Mouse (Mus musculus) intestine, embryonic 14.5 days (tissue): Measurements from ENCODE around the gene Selp. TPM values are rescaled to one million over a fixed set of nuclear protein-coding genes. Genes with fewer than 3 reads are reported as not detected.

ENCODE experiments used
- ATAC-seq: fragments of 200-750 bp; cut with Nextera tagmentation; replicated peaks from 2 replicates; pipeline ENCODE4 v1.8.0; 2017; ENCODE audit warnings: low read depth, moderate number of reproducible peaks, moderate TSS enrichment, moderate library complexity; ENCODE audit not compliant: low FRiP score, low TSS enrichment
- DNase-seq: peaks from one replicate; pipeline ENCODE4 v3.0.0-alpha.2; 2018; ENCODE audit warnings: low spot score
- H3K27ac ChIP-seq: fragments of 300-500 bp; sonication (generic); 2 replicates; pipeline ENCODE4 v1.5.1; 2014; ENCODE audit warnings: low read depth, mild to moderate bottlenecking, control low read depth
- H3K27me3 ChIP-seq: fragments of 300-500 bp; sonication (generic); replicated peaks from 2 replicates; pipeline ENCODE4 v1.6.1; 2014; ENCODE audit warnings: low read length, control low read depth; ENCODE audit not compliant: control insufficient read depth, insufficient read depth
- H3K36me3 ChIP-seq: fragments of 300-500 bp; sonication (generic); 2 replicates; pipeline ENCODE4 v1.6.1; 2014; ENCODE audit warnings: low read length, control low read depth; ENCODE audit not compliant: control insufficient read depth, insufficient read depth
- H3K4me1 ChIP-seq: fragments of 300-500 bp; sonication (generic); replicated peaks from 2 replicates; pipeline ENCODE4 v1.6.1; 2014; ENCODE audit warnings: low read length, control low read depth, mixed read lengths; ENCODE audit not compliant: control insufficient read depth, insufficient read depth
- H3K4me2 ChIP-seq: fragments of 300-500 bp; sonication (generic); 2 replicates; pipeline ENCODE4 v1.6.1; 2014; ENCODE audit warnings: low read length
- H3K4me3 ChIP-seq: fragments of 300-500 bp; sonication (generic); 2 replicates; pipeline ENCODE4 v1.5.1; 2014; ENCODE audit warnings: low read depth, low read length, control low read depth, mixed read lengths
- H3K9ac ChIP-seq: fragments of 300-500 bp; sonication (generic); 2 replicates; pipeline ENCODE4 v1.6.1; 2014; ENCODE audit warnings: mild to moderate bottlenecking, low read length
- H3K9me3 ChIP-seq: fragments of 300-500 bp; sonication (generic); 2 replicates; pipeline ENCODE4 v1.6.1; 2016; ENCODE audit warnings: low read length, control low read depth; ENCODE audit not compliant: control insufficient read depth
- whole genome bisulfite sequencing: fragments of 180-500 bp; shearing (Covaris S2); extraction: QIAGEN DNeasy Blood & Tissue Kit; methylation state at CpG from one replicate; pipeline ENCODE4 v1.1.7; 2014; 5-methylcytosine and 5-hydroxymethylcytosine counted together
- polyA plus RNA-seq: library from polyadenylated mRNA; unstranded; fragments of >200 nt; fragmentation: Nextera tagmentation; extraction: Ambion mirVana; gene quantifications from 2 replicates; pipeline ENCODE4 v1.2.1, GENCODE M21; 2014

The Selp gene
- polyA plus RNA-seq, 1 experiment from 2014 or later, result 0.22 TPM

GRCm38 (mm10) chr1:164076441-164076840 is 38.6 kb upstream of the Selp start:
- H3K4me1 ChIP-seq, result no peaks in the 10 kb centered on the region
- H3K27me3 ChIP-seq, result no peaks in the 10 kb centered on the region
- H3K9ac ChIP-seq, result no peak overlapping the region
- H3K4me2 ChIP-seq, result no peak overlapping the region
- no peaks in the 10 kb centered on the region for H3K9me3 ChIP-seq
- DNase-seq, result no peak
- H3K27ac ChIP-seq, result no peak overlapping the region
- WGBS, result 44% methylated on average over 1 of the region's 1 CpGs
- no peak overlapping the region for H3K4me3 ChIP-seq
- no peaks in the 10 kb centered on the region for H3K36me3 ChIP-seq
- no peak for ATAC-seq

DNA sequence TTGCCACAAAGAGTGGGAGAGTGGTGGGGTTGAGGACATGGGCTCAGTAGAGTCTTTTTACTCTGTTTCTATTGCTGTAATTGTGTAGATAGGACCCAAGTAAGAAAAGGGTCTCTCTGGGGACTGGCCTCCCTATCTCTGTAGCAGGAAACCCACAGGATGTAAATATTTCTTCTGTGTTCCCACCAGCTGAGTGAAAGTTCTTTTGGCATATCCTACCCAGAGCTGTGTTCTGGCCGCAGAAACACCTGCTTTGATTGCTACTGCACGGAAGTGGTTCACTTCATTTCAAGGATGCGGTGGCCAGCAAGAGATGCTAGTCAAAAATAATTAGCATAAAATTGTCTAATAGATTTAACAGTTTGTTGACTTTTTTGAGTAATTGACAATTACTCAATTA is 38.0 kb upstream of the Selp start:
- no peak overlapping the region for H3K4me3 ChIP-seq
- ATAC-seq (no peak), DNase-seq (no peak)
- H3K9ac ChIP-seq, result no peak overlapping the region
- H3K27me3 ChIP-seq, result no peaks in the 10 kb centered on the region
- no peaks in the 10 kb centered on the region for H3K36me3 ChIP-seq
- no peak overlapping the region for H3K4me2 ChIP-seq
- H3K27ac ChIP-seq, result no peak overlapping the region
- WGBS, result 91% methylated on average over 3 of the region's 3 CpGs
- no peaks in the 10 kb centered on the region for H3K4me1 ChIP-seq
- no peaks in the 10 kb centered on the region for H3K9me3 ChIP-seq

DNA sequence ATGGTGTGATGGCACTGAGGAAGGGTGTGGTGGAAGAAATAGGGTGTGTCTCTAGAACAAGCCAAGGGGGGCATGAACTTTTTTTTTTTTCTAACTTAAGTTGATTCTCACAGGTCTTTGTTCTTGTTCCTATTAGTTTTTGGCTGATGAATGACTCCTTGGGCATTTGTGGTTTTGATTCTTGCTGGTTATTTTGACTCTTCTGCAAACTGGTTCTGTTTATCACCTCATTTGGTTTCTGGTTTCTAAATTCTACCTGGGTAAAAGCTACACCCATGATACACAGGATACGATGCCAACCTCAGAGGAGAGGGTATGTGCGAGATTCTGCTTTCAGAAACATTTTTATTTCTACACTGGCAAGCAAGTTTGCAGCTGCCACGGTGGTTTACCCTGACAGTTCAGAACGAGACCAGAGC is 36.7 kb upstream of the Selp start:
- Histone ChIP-seq H3K4me3 (no peak overlapping the region), H3K36me3 (no peaks in the 10 kb centered on the region), H3K4me2 (no peak overlapping the region), H3K4me1 (no peaks in the 10 kb centered on the region), H3K27ac (no peak overlapping the region), H3K9me3 (no peaks in the 10 kb centered on the region), H3K27me3 (no peaks in the 10 kb centered on the region), H3K9ac (no peak overlapping the region)
- 79% methylated on average over 4 of the region's 4 CpGs for WGBS
- ATAC-seq (no peak), DNase-seq (no peak)

GRCm38 (mm10) chr1:164079091-164079490 is 36.0 kb upstream of the Selp start:
- no peaks in the 10 kb centered on the region for H3K27me3 ChIP-seq
- H3K27ac ChIP-seq, result no peak overlapping the region
- H3K4me2 ChIP-seq, result no peak overlapping the region
- no peaks in the 10 kb centered on the region for H3K36me3 ChIP-seq
- 75% methylated on average over 11 of the region's 11 CpGs for WGBS
- no peaks in the 10 kb centered on the region for H3K4me1 ChIP-seq
- DNase-seq (no peak), ATAC-seq (no peak)
- no peaks in the 10 kb centered on the region for H3K9me3 ChIP-seq
- no peak overlapping the region for H3K9ac ChIP-seq
- H3K4me3 ChIP-seq, result no peak overlapping the region

GRCm38 (mm10) chr1:164083046-164083445 is 32.0 kb upstream of the Selp start:
- no peaks in the 10 kb centered on the region for H3K36me3 ChIP-seq
- 83% methylated on average over 4 of the region's 4 CpGs for WGBS
- no peaks in the 10 kb centered on the region for H3K27me3 ChIP-seq
- DNase-seq (no peak), ATAC-seq (no peak)
- no peak overlapping the region for H3K4me3 ChIP-seq
- H3K9me3 ChIP-seq, result no peaks in the 10 kb centered on the region
- no peak overlapping the region for H3K27ac ChIP-seq
- no peaks in the 10 kb centered on the region for H3K4me1 ChIP-seq
- no peak overlapping the region for H3K9ac ChIP-seq
- no peak overlapping the region for H3K4me2 ChIP-seq

- Histone ChIP-seq H3K9me3 (no peaks in the 10 kb centered on the region), H3K4me2 (no peak overlapping the region), H3K36me3 (no peaks in the 10 kb centered on the region), H3K4me3 (no peak overlapping the region), H3K9ac (no peak overlapping the region), H3K27ac (no peak overlapping the region), H3K27me3 (no peaks in the 10 kb centered on the region), H3K4me1 (no peaks in the 10 kb centered on the region)
- ATAC-seq, result no peak
- DNase-seq, result no peak
- WGBS, result 78% methylated on average over 3 of the region's 3 CpGs
Measured at GRCm38 (mm10) chr1:164086797-164087196, 28.3 kb upstream of the Selp start.

DNA sequence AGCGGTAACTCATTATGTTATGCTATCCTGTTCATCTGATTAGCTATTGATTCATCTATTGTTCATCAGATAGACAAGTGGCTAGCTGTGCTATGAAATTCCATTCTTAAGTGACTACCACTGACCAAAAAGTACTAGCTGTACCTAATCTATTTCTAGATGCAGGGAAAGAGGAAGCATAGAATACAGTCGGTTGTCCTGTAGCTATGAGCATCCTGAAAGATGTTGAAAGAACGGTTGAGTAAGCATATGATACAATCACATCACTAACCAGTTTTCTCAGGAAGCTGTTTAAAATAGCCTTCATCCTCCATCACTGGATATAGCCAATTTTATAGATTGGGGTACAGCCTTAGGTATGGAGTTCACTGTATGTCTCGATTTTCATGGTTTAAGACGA is 27.2 kb upstream of the Selp start:
- WGBS, result 92% methylated on average over 5 of the region's 5 CpGs
- no peak overlapping the region for H3K9ac ChIP-seq
- H3K27me3 ChIP-seq, result no peaks in the 10 kb centered on the region
- H3K4me2 ChIP-seq, result no peak overlapping the region
- ATAC-seq (no peak), DNase-seq (no peak)
- no peaks in the 10 kb centered on the region for H3K9me3 ChIP-seq
- H3K4me3 ChIP-seq, result no peak overlapping the region
- no peaks in the 10 kb centered on the region for H3K4me1 ChIP-seq
- H3K36me3 ChIP-seq, result no peaks in the 10 kb centered on the region
- H3K27ac ChIP-seq, result no peak overlapping the region

- ATAC-seq (no peak), DNase-seq (no peak)
- Histone ChIP-seq H3K4me2 (no peak overlapping the region), H3K36me3 (no peaks in the 10 kb centered on the region), H3K27ac (no peak overlapping the region), H3K9ac (no peak overlapping the region), H3K27me3 (no peaks in the 10 kb centered on the region), H3K9me3 (no peaks in the 10 kb centered on the region), H3K4me3 (no peak overlapping the region), H3K4me1 (no peaks in the 10 kb centered on the region)
- WGBS, result 24% methylated on average over 6 of the region's 6 CpGs
Measured at GRCm38 (mm10) chr1:164096780-164097179, 18.3 kb upstream of the Selp start.

DNA sequence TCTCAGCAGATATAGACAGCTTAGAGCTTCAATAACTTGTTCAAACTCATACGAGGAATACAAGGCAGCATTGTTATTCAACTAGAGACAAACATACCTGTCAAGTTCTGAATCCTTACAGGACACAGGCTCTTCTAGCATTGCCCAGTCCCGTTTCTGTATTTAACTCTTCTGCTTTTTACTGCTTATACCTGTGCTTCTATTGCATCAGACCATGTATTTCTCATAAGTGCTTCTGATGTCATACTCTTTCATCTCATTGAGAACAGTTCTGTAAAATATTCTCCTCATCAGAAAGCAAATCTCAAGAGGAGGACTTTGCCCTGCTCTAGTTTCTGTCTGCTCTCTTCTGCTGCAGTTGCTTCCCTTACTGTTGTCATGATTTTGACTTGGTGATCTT is 17.2 kb upstream of the Selp start:
- no peak for ATAC-seq

More for the DNA sequence above, 17.2 kb upstream of the Selp start:
- 61% methylated on average over 2 of the region's 2 CpGs for WGBS
- H3K4me1 ChIP-seq, result no peaks in the 10 kb centered on the region
- H3K4me3 ChIP-seq, result no peak overlapping the region
- no peak overlapping the region for H3K9ac ChIP-seq
- no peaks in the 10 kb centered on the region for H3K27me3 ChIP-seq
- H3K9me3 ChIP-seq, result no peaks in the 10 kb centered on the region
- no peak overlapping the region for H3K27ac ChIP-seq
- H3K36me3 ChIP-seq, result no peaks in the 10 kb centered on the region
- no peak overlapping the region for H3K4me2 ChIP-seq
- no peak for DNase-seq
